Mouse (Mus musculus) embryo, embryonic 9.5 days (tissue): ENCODE data around the gene Rab3a.

Experiments
- DNase-seq: peaks from one replicate; pipeline ENCODE4 v3.0.0-alpha.2; 2017; ENCODE audit errors: extremely low spot score

Gene Rab3a

DNA sequence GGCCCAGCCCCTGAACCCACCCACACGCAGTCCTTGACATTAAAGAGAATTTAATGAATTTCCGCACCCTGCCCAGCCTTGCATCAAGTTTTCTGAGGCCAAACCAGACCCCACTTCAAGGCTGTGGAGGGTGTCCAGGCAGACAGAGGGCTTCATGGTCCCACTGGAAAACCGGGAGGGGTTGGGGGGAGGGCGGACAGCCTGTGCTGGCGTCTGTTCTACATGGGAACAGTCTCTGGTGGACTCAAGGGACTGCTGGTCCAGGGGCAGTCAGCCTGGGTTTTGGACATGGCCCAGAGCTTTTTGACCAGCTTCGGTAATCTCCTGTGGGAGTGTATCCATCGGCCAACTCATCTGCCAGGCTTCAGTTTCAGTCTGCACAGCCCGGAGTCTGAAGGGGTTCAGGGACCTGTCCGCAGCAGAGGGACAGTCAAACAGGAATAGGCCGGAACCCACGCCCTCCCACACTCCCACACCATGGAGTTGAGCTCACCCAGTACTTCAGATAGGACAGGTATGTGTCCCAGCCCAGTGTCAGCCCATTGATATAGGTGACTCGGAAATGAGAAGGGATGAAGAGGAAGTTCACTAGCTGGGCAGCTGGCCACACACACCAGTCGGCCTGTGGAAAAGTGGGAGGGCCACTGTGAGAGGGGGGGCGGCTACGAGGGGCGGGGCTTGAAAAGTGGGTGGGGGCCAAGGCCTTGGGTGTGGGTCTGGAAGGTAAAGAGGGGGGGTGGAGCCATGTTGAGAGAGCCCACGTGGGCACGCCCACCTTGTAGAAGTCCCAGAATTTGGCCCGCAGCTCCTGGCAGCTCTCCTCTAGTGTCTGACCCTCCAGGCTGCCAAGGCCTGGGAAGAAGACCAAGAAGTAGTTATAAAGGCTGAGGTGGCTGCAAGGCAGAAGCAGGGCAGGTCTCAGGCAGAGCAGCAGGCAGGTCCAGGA, 4.4 kb downstream of the Rab3a start:
- DNase-seq, result no peak

GRCm38 (mm10) chr8:70760350-70760749, 5.9 kb downstream of the Rab3a start:
- DNase-seq, result peak; percentile 34

GRCm38 (mm10) chr8:70760775-70761406, 6.4 kb downstream of the Rab3a start, which contains the start of gene Mpv17l2:
TSS of gene Mpv17l2 (minus strand) at chr8:70760946.
- DNase-seq, result peak; percentile 97

GRCm38 (mm10) chr8:70762118-70762517, 7.6 kb downstream of the Rab3a start:
- DNase-seq, result no peak

GRCm38 (mm10) chr8:70763354-70763753, 8.9 kb downstream of the Rab3a start:
- DNase-seq, result peak; percentile 57

- no peak for DNase-seq
Measured at GRCm38 (mm10) chr8:70764026-70764425, 9.5 kb downstream of the Rab3a start.

DNA sequence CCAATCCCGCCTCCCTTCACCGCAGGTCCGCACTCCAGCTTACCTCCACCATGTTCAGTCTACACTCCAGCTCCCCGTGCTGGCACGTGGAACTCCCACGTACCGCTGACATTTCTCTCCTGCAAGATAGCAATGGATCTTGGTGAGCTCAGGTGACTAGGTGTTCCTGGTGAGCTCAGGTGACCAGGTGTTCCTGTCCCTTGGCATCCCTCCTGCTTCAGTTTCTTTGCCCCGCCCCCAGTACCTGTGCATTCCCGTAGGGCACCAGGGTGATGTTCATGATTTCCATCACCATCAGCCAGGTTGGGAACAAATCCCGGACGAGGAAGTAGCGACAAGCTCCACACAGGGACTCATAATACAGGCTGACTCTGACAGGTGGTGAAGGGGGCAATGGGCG, 10.2 kb downstream of the Rab3a start:
- DNase-seq, result no peak

DNA sequence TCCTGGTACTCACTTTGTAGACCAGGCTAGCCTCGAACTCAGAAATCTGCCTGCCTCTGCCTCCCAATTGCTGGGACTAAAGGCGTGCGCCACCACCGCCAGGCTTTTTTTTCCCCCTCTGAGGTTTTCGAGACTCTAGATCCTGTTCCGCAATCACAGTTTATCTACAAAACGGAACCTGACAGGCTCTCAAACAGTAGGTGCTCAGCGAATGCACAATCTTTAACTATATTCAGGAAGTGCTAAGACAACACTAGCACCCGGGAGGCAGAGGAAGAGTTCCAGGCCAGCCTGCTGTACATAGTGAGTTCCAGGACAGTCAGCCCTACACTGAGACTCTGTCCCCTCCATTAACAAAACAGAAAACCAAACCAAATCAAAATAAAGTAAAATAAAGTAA, 10.8 kb downstream of the Rab3a start:
- no peak for DNase-seq

GRCm38 (mm10) chr8:70765838-70766570, 11.5 kb downstream of the Rab3a start:
- DNase-seq, result peak; percentile 47

DNA sequence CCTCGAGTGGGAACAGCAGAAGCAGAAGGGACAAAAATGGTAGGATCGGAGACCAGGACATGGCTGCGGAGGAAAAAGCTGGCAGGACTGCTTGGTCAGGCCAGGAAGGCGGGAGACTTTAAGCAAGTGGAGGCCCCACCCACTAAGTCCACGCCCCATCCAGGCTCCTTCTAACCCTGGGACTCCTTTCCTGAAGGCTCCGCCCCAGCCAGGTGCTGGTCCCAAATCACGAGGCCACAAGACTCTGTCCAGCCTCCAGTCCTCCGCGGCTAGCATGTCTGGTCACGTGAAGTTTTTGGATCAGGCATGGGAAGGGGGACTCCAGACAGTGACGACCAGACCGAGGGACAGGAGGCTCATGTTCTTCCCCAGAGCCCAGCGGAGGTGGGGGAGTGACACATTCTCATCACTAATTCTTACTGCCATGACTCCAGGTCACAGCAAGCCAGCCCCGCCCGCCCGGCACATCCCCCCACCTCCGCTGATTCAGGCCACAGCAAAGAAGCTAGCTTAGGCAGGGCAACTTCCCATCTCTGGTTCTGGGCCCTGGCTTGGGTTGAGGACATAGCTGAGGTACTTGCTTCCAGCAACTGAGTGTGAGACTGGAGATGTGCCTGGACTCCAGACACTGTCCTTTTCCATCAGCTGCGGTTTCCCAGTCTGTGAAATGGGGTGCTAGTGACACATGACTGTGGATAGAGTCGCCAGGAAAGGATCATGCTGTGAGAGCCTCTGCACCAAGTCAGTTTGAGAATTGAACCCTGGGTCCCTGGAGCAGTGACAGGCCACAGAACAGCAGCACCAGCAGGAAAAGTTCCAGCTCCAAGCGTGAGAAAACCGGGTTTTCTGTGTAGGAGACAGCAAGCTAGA, 12.3 kb downstream of the Rab3a start:
- DNase-seq, result peak; percentile 71

GRCm38 (mm10) chr8:70767503-70767902, 13.0 kb downstream of the Rab3a start:
- DNase-seq, result no peak

DNA sequence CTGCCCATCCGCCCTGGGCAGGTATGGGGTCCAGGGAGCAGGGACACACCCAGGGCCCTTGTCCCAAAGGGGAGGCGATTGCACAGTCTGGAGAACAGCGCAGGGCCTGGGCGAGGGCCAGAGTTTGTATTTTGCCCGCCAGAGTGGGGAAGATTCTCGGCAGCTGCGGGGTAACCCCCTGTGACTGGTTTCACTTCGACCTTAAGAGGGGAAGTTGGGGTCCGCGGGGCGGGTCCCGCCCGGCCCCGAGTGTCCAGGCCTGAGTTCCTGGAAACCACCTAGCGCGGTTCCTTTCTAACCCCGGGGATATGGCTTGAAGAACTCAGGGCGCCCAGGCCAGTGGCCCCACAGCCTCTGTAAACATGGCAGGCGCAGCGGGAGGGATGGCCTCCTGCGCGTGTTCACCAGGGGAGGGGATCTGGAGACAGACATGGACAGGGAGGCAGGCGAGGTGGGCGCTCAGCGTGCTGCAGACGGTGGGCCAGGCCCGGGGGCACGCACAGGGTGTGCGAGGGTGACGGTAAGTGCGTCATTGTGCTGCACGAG, 13.8 kb downstream of the Rab3a start:
- DNase-seq, result no peak

- DNase-seq, result no peak
Measured at GRCm38 (mm10) chr8:70768956-70769355, 14.5 kb downstream of the Rab3a start.

DNA sequence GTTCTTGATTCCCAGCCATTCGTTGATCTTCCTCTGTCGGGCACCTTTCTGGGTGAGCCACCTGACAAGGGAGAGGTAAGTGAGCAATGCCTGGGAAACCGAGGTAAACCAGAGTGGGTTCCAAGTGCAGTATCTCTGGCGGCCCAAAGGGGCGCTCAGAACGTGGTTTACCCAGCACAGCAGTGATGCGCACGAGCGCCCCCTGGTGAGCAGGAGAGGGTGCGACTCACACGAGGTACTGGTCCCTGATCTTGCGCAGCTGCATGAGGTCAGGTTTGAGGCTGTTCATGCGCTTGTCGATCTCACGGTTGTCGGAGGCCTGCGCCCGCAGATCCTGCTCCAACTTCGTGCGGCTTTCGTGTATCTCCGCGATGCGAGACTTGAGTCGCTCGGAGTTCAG, 14.9 kb downstream of the Rab3a start:
- DNase-seq, result peak; percentile 92

DNA sequence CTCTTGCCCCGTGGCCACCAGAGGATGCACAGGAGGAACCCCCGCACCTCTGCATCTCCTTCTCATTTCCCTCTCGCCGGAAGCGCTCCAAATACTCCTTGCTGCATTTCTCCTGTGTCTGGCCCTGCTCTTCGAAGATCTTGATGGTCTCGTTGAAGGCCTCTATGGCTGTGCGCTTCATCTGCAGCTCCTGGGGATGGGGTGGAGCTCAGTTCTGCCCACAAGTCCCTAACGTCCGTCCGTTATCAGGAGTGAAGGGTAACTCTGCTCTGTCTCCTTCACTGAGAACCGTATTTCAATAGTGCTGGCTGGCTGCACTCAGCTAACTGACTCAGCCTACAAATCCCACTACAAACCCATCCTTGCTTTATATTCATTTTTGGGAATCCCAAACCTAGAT, 15.4 kb downstream of the Rab3a start:
- no peak for DNase-seq

- DNase-seq, result no peak
Measured at GRCm38 (mm10) chr8:70770748-70771147, 16.3 kb downstream of the Rab3a start.

- DNase-seq, result no peak
Measured at GRCm38 (mm10) chr8:70771217-70771616, 16.7 kb downstream of the Rab3a start.

DNA sequence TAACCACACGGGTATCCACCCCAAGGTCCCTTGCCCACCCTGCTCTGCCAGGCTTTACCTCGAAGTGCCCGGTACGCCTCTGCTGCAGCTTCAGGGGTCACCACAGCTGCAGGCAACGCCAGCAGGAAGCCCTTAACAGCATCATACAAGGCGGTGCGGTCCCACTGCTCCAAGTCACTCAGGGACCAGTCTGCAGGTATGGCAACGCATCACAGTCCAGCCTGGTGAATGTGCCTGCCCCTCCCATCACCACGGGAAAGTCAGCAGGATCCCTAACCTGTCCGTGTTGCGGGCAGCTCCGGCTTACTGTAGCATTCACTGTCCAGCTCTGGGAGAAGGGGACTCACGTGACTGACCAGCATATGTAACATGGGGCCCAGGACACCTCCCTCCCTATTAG, 17.6 kb downstream of the Rab3a start:
- DNase-seq, result no peak

GRCm38 (mm10) chr8:70772890-70773289, 18.4 kb downstream of the Rab3a start:
- no peak for DNase-seq

- no peak for DNase-seq
Measured at GRCm38 (mm10) chr8:70773410-70773809, 18.9 kb downstream of the Rab3a start.

GRCm38 (mm10) chr8:70773833-70774232, 19.4 kb downstream of the Rab3a start:
- no peak for DNase-seq
